Mouse (Mus musculus): ENCODE data around the gene Nacc2. TPM values are rescaled to one million over a fixed set of nuclear protein-coding genes. Genes with fewer than 3 reads are reported as not detected.

Nacc2 gene
- polyA plus RNA-seq, 1 experiment from 2014 or later = 15.0 TPM

- H3K4me2 ChIP-seq (replicated peaks) = no peak overlapping the region
Observed at GRCm38 (mm10) chr2:26086926-26087600, 36.0 kb downstream of the Nacc2 start.

GRCm38 (mm10) chr2:26086505-26086904 is 36.5 kb downstream of the Nacc2 start:
- H3K4me1 ChIP-seq = peaks cover 9% of the 10 kb centered on the region
- no peak overlapping the region for H3K4me3 ChIP-seq
- H3K9ac ChIP-seq = no peak overlapping the region
- no peaks in the 10 kb centered on the region for H3K9me3 ChIP-seq (replicated peaks)
- no peaks in the 10 kb centered on the region for H3K36me3 ChIP-seq
- H3K4me2 ChIP-seq (replicated peaks) = no peak overlapping the region
- no peak for ATAC-seq (ENCODE audit: low FRiP score)
- 87% methylated on average over 4 of the region's 4 CpGs for WGBS
- no peaks in the 10 kb centered on the region; the same call in 1 of the 2 replicates for H3K27me3 ChIP-seq
- H3K27ac ChIP-seq = no peak overlapping the region

More at GRCm38 (mm10) chr2:26086926-26087600, 36.0 kb downstream of the Nacc2 start:
- H3K4me1 ChIP-seq = peaks cover 10% of the 10 kb centered on the region
- H3K36me3 ChIP-seq = no peaks in the 10 kb centered on the region
- no peaks in the 10 kb centered on the region for H3K9me3 ChIP-seq (replicated peaks)
- no peak overlapping the region for H3K9ac ChIP-seq
- 77% methylated on average over 4 of the region's 4 CpGs for WGBS
- H3K27me3 ChIP-seq = no peaks in the 10 kb centered on the region; the same call in 1 of the 2 replicates
- no peak overlapping the region for H3K27ac ChIP-seq
- no peak overlapping the region for H3K4me3 ChIP-seq
- ATAC-seq (ENCODE audit: low FRiP score) = no peak

- Histone ChIP-seq H3K9ac (no peak overlapping the region), H3K27ac (no peak overlapping the region), H3K36me3 (no peaks in the 10 kb centered on the region), H3K27me3 (no peaks in the 10 kb centered on the region), H3K4me2 (replicated peaks) (no peak overlapping the region), H3K4me1 (no peaks in the 10 kb centered on the region), H3K9me3 (replicated peaks) (no peaks in the 10 kb centered on the region), H3K4me3 (no peak overlapping the region)
- no peak for ATAC-seq (ENCODE audit: low FRiP score)
- 79% methylated on average over 4 of the region's 4 CpGs for WGBS
Observed at GRCm38 (mm10) chr2:26082883-26083282, 40.1 kb downstream of the Nacc2 start.

- H3K27ac ChIP-seq = no peak overlapping the region
- no peaks in the 10 kb centered on the region for H3K27me3 ChIP-seq
- H3K9me3 ChIP-seq (replicated peaks) = no peaks in the 10 kb centered on the region
- H3K4me1 ChIP-seq = no peaks in the 10 kb centered on the region
- H3K4me2 ChIP-seq (replicated peaks) = no peak overlapping the region
- no peak overlapping the region for H3K4me3 ChIP-seq
- no peaks in the 10 kb centered on the region for H3K36me3 ChIP-seq
- no peak overlapping the region for H3K9ac ChIP-seq
- WGBS = 91% methylated on average over 3 of the region's 3 CpGs
- no peak for ATAC-seq (ENCODE audit: low FRiP score)
Observed at GRCm38 (mm10) chr2:26080830-26081229, 42.2 kb downstream of the Nacc2 start.

GRCm38 (mm10) chr2:26079409-26079808 is 43.6 kb downstream of the Nacc2 start:
- H3K27me3 ChIP-seq = no peaks in the 10 kb centered on the region
- no peak overlapping the region for H3K4me2 ChIP-seq (replicated peaks)
- no peak overlapping the region for H3K27ac ChIP-seq
- no peaks in the 10 kb centered on the region for H3K4me1 ChIP-seq
- H3K4me3 ChIP-seq = no peak overlapping the region
- no peak for ATAC-seq (ENCODE audit: low FRiP score)
- no peak overlapping the region for H3K9ac ChIP-seq
- no peaks in the 10 kb centered on the region for H3K36me3 ChIP-seq
- H3K9me3 ChIP-seq (replicated peaks) = no peaks in the 10 kb centered on the region
- 80% methylated on average over 4 of the region's 4 CpGs for WGBS

- WGBS = 84% methylated on average over 4 of the region's 4 CpGs
- Histone ChIP-seq H3K4me1 (no peaks in the 10 kb centered on the region), H3K4me2 (replicated peaks) (no peak overlapping the region), H3K27ac (no peak overlapping the region), H3K4me3 (no peak overlapping the region), H3K9ac (no peak overlapping the region), H3K27me3 (no peaks in the 10 kb centered on the region), H3K9me3 (replicated peaks) (no peaks in the 10 kb centered on the region), H3K36me3 (no peaks in the 10 kb centered on the region)
- ATAC-seq (ENCODE audit: low FRiP score) = no peak
Observed at GRCm38 (mm10) chr2:26077068-26077467, 46.0 kb downstream of the Nacc2 start.

- ATAC-seq (ENCODE audit: low FRiP score) = no peak
Observed at GRCm38 (mm10) chr2:26076121-26076520, 46.9 kb downstream of the Nacc2 start.

GRCm38 (mm10) chr2:26074551-26074950 is 48.5 kb downstream of the Nacc2 start:
- H3K9me3 ChIP-seq (replicated peaks) = no peaks in the 10 kb centered on the region
- H3K27me3 ChIP-seq = no peaks in the 10 kb centered on the region
- WGBS = 81% methylated on average over 5 of the region's 5 CpGs
- H3K36me3 ChIP-seq = no peaks in the 10 kb centered on the region
- no peak overlapping the region for H3K4me2 ChIP-seq (replicated peaks)
- no peaks in the 10 kb centered on the region for H3K4me1 ChIP-seq
- no peak for ATAC-seq (ENCODE audit: low FRiP score)
- H3K4me3 ChIP-seq = no peak overlapping the region
- no peak overlapping the region for H3K9ac ChIP-seq
- no peak overlapping the region for H3K27ac ChIP-seq

More at GRCm38 (mm10) chr2:26076121-26076520, 46.9 kb downstream of the Nacc2 start:
- WGBS = 78% methylated on average over 2 of the region's 2 CpGs
- Histone ChIP-seq H3K4me2 (replicated peaks) (no peak overlapping the region), H3K27ac (no peak overlapping the region), H3K9ac (no peak overlapping the region), H3K4me3 (no peak overlapping the region), H3K4me1 (no peaks in the 10 kb centered on the region), H3K27me3 (no peaks in the 10 kb centered on the region), H3K36me3 (no peaks in the 10 kb centered on the region), H3K9me3 (replicated peaks) (no peaks in the 10 kb centered on the region)

- H3K4me2 ChIP-seq (replicated peaks) = no peak overlapping the region
- 83% methylated on average over 1 of the region's 1 CpGs for WGBS
Observed at GRCm38 (mm10) chr2:26068592-26068991, 54.4 kb downstream of the Nacc2 start.

GRCm38 (mm10) chr2:26068175-26068574 is 54.8 kb downstream of the Nacc2 start:
- Histone ChIP-seq H3K27ac (no peak overlapping the region), H3K4me1 (peaks cover 11% of the 10 kb centered on the region)
- WGBS = 87% methylated on average over 7 of the region's 7 CpGs

More at GRCm38 (mm10) chr2:26068592-26068991, 54.4 kb downstream of the Nacc2 start:
- Histone ChIP-seq H3K4me3 (no peak overlapping the region), H3K27me3 (no peaks in the 10 kb centered on the region), H3K4me1 (peaks cover 11% of the 10 kb centered on the region), H3K9ac (no peak overlapping the region), H3K9me3 (replicated peaks) (no peaks in the 10 kb centered on the region), H3K27ac (no peak overlapping the region), H3K36me3 (no peaks in the 10 kb centered on the region)
- no peak for ATAC-seq (ENCODE audit: low FRiP score)

GRCm38 (mm10) chr2:26066527-26066926 is 56.5 kb downstream of the Nacc2 start:
- Histone ChIP-seq H3K27ac (no peak overlapping the region), H3K36me3 (no peaks in the 10 kb centered on the region), H3K9me3 (replicated peaks) (no peaks in the 10 kb centered on the region), H3K9ac (no peak overlapping the region), H3K27me3 (0 out of 2 replicates have a peak, but pooled peaks cover 3% of the 10 kb centered on the region), H3K4me3 (no peak overlapping the region), H3K4me2 (replicated peaks) (no peak overlapping the region), H3K4me1 (peaks cover 11% of the 10 kb centered on the region)
- WGBS = 74% methylated on average over 14 of the region's 14 CpGs
- ATAC-seq (ENCODE audit: low FRiP score) = no peak

More at GRCm38 (mm10) chr2:26068175-26068574, 54.8 kb downstream of the Nacc2 start:
- Histone ChIP-seq H3K9ac (no peak overlapping the region), H3K4me3 (no peak overlapping the region), H3K4me2 (replicated peaks) (no peak overlapping the region), H3K27me3 (no peaks in the 10 kb centered on the region), H3K36me3 (no peaks in the 10 kb centered on the region), H3K9me3 (replicated peaks) (no peaks in the 10 kb centered on the region)
- ATAC-seq (ENCODE audit: low FRiP score) = no peak

GRCm38 (mm10) chr2:26062742-26063427 is 60.1 kb downstream of the Nacc2 start:
- H3K36me3 ChIP-seq = 0 out of 2 replicates have a peak, but pooled peaks cover 4% of the 10 kb centered on the region
- H3K4me1 ChIP-seq = peaks cover 14% of the 10 kb centered on the region
- no peak for ATAC-seq (ENCODE audit: low FRiP score)
- H3K4me2 ChIP-seq (replicated peaks) = no peak overlapping the region
- H3K9me3 ChIP-seq (replicated peaks) = no peaks in the 10 kb centered on the region
- no peak overlapping the region for H3K27ac ChIP-seq
- H3K9ac ChIP-seq = no peak overlapping the region
- WGBS = 81% methylated on average over 13 of the region's 13 CpGs
- H3K27me3 ChIP-seq = 0 out of 2 replicates have a peak, but pooled peaks cover 3% of the 10 kb centered on the region
- H3K4me3 ChIP-seq = no peak overlapping the region
